Mouse (Mus musculus): ENCODE results near the gene Atg9a.

The Atg9a gene

GRCm38 (mm10) chr1:75168093-75168471 lies 23.9 kb downstream of the Atg9a start:
- no peak for DNase-seq

- DNase-seq: no peak
Observed at GRCm38 (mm10) chr1:75160256-75160617, 31.8 kb downstream of the Atg9a start.

GRCm38 (mm10) chr1:75159540-75160255 lies 32.3 kb downstream of the Atg9a start:
- DNase-seq: no peak

GRCm38 (mm10) chr1:75158990-75159389 lies 33.0 kb downstream of the Atg9a start:
- no peak for DNase-seq

GRCm38 (mm10) chr1:75155837-75156236 lies 36.2 kb downstream of the Atg9a start:
- no peak for DNase-seq

GRCm38 (mm10) chr1:75148727-75149126 lies 43.3 kb downstream of the Atg9a start:
- DNase-seq: no peak

GRCm38 (mm10) chr1:75147411-75148135 lies 44.4 kb downstream of the Atg9a start:
- DNase-seq: no peak

GRCm38 (mm10) chr1:75145589-75145988 lies 46.4 kb downstream of the Atg9a start:
- DNase-seq: no peak

GRCm38 (mm10) chr1:75142301-75143261 lies 49.4 kb downstream of the Atg9a start, which contains the start of the genes Cnppd1 and Retreg2:
TSS of gene Cnppd1 (minus strand) at chr1:75142711.
TSS of gene Retreg2 (plus strand) at chr1:75142778.
- peak; percentile 96 for DNase-seq

- peak; percentile 81 to 82 for DNase-seq
Observed at GRCm38 (mm10) chr1:75141486-75142190, 50.4 kb downstream of the Atg9a start.

GRCm38 (mm10) chr1:75140601-75141190 lies 51.3 kb downstream of the Atg9a start:
- DNase-seq: no peak

GRCm38 (mm10) chr1:75138448-75138847 lies 53.5 kb downstream of the Atg9a start:
- no peak for DNase-seq

- no peak for DNase-seq
Observed at GRCm38 (mm10) chr1:75136730-75137129, 55.3 kb downstream of the Atg9a start.

- DNase-seq: no peak
Observed at GRCm38 (mm10) chr1:75136293-75136692, 55.7 kb downstream of the Atg9a start.

- DNase-seq: no peak
Observed at GRCm38 (mm10) chr1:75133421-75134207, 58.4 kb downstream of the Atg9a start, which contains the start of gene Slc23a3. TSS of gene Slc23a3 (minus strand) at chr1:75133890.

Measured in lung, adult 18-20 months (tissue).